Mouse (Mus musculus) frontal cortex, postnatal 36 days (tissue): ENCODE data around the gene Elmo1.
A peak's percentile ranks its signal among the peaks of the same experiment; 100 is the strongest.

ENCODE experiments used
- DNase-seq, 2 experiments: peaks; one replicate each; pipeline ENCODE4 v3.0.0; 2022; ENCODE audit warnings: low spot score in 2 of 2

Elmo1 gene

DNA sequence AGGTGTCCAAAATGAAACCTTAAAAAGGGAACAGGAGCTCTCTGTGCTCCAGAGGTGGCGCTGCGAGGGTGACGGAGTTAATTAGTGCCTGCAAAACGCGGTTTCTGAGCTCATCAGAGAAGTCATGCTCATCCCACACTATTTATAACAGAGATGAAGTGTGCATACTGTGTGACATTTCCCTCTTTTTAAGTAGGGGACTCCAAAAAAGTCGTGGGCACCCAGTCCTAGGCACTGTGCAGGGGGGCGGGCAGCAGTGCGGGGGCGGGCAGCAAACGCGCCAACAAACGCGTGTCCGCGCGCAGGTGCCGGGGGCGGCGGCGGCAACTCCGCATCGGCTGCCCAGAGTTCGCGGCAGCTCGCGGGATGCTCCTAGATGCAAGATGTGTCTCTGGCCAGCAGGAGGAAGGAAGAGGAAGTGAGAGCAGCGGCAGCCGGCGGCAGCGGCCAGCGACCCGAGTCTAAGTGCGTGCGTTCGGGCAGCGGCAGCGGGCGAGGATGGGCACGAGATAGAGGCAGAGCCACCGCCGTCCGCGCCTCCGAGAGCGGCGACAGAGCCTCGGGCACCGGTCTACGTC, at the start of gene Elmo1:
TSS of gene Elmo1 (plus strand) at position 464 of the 578 bp plus-strand sequence.
- peak; percentile 50 to 58 for DNase-seq

DNA sequence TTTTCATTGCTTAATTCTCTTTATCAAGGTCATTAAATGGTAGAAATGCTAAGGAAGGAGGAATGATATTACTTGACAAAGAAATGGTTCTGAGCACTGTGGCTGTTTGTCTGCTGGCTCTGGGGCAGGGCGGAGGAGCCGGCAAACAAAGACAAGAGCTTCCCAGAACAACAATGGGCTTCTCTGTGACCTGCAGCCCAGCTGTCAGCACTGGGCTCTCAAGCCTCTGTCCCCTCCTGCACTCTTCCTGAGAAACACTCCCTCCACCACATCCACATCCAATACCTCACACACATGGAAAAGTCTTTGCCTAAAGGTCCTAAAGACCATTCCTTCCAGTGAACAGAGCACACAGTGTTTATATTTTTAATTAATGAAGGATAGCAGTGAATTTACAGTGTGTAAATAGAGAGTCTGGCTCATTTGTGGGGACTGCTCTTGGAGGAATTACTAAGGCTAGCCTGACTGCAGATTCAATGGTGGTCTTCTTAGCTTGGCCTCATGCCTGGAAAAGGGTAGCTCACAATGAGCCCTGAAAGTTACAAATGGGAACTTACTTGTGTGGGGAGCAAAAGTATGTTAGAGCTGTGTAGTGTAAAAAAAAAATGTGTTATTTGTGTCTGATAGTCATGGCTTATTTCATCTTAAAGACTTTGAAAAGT, 49.1 kb upstream of the Elmo1 start:
- no peak for DNase-seq

DNA sequence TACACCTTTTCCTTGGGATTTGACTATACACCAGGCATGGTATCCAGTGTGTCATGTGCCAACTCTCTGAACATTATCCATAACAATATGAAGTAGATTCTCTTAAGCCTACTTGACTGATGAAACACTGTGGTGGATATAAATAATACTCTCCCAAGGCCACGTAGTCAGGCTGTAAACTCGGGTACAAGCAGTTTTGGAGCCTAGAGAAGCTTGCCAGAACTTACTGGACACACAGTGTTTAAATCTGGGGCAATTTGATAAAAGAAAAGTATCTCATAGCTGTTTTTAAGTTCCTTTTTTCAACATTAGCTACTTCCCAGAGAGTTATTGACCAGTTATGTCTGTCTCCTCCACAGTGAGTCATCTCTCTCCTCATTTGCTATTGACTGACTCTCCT, 47.5 kb upstream of the Elmo1 start:
- no peak for DNase-seq

DNA sequence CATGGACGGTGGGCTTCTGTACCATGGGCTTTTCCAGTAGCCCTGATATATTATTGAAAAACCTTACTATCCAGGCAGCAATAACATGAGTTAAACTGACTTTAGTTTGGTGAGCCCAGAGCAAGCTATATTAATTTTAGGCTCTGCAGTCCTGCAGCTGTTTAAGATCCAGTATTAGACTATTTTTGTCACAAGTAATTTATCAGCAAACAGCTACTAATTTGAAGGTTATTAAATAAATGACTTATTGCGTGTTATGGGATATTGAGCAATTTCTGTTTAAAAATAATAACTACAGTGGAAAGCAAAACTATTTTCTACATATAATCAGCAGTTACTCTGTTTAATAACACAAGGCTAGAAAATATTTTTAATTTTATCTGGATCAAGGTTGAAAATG, 45.0 kb upstream of the Elmo1 start:
- no peak for DNase-seq

DNA sequence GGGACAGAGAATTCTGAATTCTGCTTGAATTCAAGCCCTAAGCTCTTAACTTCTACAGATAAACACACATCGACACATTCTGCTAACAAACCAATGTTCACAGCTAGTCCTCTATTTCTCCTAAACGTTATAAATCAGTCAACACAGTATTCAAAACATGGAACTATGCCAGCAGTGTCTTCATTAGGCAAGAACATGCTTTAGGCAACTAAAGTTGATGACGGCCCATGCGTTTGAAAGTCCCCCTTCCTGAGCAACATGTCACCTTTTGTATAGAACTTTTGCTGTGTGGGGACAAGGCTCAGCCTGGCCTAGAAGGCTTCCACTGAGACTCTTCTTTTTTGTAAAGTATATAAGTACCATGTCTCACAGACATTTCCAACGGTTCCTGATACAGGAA, 44.6 kb upstream of the Elmo1 start:
- no peak for DNase-seq

DNA sequence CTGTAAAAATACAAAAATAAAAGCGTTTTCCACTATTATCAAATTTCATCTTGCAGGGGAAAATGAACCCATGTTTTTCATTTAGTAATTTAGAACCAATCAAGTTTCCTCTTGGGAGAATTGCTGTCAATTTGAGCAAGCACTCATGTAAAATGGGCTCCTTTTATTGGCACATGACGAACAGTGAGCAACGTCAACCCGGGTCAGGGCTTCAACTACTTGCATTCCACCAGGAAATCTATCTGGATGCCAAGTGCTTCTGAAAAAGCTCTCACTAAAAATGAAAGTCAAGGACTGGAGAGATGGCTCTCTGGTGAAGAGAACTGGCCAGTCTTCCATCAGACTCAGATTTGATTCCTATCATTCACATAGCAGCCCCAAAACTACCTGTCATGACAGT, 44.0 kb upstream of the Elmo1 start:
- DNase-seq: no peak

DNA sequence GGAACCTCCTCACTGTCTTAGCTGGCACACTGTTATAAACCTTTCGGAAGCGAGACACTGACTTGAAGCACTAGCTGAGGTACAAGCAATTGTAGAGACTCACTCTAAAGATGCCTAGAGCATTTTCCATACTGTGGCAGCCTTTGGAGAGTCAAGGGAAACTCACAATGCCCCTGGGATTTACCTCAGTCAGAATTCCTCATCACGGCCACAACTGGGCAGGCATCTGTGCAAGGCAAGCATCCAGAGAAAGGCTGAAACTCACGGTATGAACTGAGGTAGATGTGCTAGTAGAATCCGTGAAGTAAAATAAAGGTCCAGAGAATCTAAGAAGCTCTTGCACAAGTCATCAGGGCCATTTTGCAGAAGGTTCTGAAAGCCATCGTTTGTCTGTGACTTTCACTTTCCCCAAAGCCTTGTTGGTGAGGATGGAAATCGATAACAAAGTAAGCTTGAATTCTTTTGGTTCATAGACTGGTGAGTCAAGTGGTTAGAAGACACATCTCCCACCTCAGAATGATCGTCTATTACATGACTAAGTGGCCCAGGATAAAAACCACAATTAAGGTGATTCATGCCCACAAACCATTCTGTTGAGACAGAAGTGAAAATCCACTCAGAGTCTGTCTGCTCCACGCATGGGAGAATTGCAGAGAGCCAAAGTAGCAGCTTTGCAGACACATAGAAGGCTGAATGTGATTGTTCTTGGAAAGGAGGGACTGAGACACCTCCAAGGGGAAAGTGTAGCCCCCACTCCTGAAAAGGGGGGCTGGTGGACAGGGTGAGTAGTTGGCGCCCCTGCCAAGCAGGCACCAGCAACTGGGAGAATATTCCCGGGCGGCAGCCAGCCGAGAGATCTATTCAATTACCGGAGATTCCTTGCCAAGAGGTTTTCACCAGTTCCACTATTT, 42.2 kb upstream of the Elmo1 start:
- DNase-seq: no peak

DNA sequence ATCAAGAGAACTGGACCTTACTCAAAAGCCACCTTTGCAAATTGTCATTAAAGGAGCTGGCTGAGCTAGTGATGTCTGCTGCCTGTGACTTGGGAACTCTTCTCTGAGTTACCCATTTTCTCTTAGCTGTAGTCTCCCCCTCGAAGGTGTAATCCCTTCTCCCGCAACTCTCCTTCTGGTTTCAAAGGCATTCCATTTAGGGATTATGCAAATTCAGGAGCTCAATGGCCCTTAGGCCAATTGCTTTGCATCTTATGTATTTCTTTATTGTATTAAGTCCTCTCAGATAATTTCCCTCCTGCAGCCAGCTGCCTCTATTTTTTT, 41.6 kb upstream of the Elmo1 start:
- DNase-seq: no peak

DNA sequence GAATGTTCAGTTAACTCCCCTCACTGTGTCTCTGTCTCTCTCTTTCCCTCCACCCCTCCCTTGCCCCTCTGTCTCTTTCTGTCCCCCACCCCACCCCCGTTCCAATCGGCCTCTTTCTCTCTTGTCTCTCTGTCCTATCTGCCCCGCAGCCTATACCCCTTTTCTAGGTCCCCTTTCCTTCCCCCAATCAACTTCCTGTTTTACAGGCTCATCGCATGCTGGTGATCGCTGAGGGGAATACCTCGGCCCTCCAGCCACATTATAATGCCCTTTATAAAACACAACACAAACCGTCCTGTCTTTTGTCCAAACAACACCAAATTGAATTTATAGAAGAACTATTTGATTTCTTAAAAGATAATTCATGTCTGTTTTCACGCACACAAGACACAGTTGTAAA, 40.7 kb upstream of the Elmo1 start:
- no peak for DNase-seq

DNA sequence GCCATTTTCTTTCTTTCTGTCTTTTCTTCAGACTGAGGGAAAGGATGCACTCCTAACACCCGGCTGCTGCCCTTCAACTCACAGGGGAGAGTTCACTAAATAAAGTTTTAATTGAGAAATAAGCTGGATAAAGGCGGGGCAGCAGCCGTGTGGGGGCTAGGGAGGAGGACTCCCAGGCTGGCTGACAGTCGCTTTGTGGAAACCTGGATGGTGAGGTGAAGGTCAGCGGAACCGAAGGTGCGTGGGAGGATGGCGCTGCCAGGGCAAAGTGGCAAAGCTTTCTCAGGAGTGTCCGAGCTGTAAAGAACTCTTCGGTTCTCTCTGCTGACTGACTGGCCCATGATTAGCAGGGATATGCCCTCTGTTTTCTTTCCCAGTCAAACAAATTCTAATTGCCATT, 40.2 kb upstream of the Elmo1 start:
- DNase-seq: no peak

DNA sequence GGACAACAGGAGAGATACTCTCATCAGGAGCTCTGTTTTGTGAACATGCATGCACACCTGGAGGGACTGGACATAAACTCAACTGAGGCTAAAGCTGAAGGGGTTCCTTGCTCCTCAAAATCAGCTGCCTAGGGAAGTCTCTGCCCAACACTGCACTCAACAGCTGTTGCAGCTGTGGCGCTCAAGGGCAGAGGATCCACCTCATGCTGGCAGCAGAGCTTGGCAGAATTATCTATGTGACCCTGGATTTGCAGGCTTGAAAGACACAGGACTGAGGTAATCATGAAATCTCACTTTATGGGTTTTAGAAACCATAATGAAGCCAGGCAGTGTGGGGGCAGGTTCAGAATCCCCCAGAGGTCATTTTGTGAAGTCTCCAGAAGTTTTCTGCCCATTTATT, 32.5 kb upstream of the Elmo1 start:
- no peak for DNase-seq

DNA sequence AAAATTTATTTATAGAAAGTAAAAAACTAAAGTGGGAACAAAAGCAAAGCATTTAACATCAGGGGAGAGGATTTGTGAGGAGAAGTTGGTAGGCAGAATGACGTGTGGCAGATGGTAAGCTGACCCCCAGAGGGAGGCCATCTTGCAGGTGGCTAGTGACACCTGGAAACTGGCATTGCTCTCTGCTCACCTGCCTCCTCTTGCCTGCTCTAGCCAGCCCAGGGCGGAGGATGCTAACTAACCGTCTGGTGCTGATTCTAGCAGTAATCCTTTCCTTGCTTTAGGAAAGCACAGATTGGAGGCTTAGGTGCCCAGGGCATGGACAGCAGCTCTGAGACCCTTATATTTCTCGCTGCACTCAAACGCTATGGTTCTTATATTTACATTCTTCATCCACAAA, 29.4 kb upstream of the Elmo1 start:
- no peak for DNase-seq

DNA sequence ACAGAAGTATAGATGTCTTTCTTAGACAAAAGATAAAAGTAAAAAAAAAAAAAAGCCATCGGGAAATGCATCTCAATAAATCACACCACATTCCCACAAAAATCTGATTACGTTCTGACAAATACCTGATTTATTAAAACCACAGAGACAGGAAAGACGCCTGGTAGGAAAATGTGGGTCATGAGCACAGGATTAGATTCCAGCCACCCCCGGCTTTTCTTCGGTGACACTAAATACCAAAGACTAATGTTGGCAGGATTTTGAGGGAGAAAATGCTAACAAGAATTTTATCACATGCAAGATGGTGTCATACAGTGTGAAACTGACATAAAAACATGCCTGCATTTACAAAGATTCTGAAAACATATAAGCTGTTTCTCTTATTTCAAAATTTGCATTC, 27.1 kb upstream of the Elmo1 start:
- no peak for DNase-seq

DNA sequence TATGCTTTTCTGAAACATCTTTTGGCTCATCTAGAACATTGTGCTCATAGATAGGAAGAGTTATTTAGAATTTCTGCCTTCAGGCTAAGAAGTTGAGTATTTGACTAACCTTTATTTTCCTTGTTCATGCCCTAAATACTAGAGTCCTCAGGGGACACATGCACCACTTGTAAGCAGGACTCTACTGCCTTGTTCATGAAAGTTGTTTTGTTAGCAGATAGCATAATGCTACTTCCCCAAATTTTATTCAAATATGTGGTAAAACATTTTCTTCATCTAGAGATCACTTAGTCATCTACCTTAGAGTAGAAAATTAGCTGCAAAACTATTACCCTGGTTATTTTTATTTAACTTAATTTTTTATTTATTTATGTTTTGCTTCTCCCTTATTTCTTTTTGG, 18.4 kb upstream of the Elmo1 start:
- DNase-seq: no peak

DNA sequence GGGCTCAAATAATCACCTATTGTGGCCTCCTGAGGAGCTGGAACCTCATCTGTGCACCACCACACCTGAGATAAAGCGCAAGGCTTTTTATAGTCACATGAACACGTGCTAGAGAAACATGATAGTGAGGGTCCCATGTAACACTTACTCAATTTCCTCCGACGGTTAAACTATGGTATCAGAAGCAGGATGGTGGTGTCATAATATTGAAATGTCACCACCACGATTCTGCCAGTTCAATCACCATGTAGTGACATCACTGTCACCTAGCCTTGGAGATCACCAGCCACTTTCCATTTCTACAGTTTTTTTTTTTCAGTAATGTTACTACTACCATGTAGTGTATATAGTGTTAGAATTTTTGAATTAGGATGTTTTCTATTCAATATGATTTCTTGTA, 17.4 kb upstream of the Elmo1 start:
- DNase-seq: no peak

DNA sequence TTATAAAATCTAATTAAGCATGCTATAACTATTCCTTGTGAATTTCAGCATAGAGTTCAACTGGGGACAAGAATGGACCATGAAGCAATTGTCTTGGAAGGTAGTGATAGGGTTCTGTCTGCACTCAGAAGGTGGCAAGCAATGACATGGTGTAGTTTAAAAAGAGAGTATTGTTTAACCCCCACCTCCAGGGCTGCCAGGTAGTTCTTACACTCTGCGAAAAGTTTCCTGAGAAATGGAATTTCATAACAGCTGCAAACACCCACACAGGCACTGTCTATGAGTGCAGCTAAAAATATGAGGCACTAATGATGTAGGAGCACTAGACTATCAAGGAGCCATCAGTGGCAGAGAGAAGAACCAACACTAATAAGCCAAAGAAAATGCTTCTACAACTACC, 13.9 kb upstream of the Elmo1 start:
- DNase-seq: no peak

DNA sequence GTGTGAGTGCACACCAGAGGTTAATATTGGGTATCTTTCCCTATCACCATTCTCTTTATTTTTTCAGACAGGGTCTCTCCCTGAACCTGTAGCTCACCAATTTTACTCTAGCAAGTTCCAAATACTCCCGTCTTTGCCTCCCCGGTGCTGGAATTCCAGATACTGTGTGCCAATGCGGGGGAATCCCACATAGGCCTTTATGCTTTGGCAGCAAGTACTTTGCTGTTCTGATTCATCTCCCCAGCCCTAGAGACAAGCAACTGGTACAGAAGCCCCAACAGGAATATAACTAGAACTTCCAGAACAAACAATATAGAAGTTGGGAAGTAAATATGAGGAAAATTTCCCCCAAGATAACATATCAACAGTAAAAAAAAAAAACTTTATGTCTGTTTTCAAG, 13.2 kb upstream of the Elmo1 start:
- no peak for DNase-seq

DNA sequence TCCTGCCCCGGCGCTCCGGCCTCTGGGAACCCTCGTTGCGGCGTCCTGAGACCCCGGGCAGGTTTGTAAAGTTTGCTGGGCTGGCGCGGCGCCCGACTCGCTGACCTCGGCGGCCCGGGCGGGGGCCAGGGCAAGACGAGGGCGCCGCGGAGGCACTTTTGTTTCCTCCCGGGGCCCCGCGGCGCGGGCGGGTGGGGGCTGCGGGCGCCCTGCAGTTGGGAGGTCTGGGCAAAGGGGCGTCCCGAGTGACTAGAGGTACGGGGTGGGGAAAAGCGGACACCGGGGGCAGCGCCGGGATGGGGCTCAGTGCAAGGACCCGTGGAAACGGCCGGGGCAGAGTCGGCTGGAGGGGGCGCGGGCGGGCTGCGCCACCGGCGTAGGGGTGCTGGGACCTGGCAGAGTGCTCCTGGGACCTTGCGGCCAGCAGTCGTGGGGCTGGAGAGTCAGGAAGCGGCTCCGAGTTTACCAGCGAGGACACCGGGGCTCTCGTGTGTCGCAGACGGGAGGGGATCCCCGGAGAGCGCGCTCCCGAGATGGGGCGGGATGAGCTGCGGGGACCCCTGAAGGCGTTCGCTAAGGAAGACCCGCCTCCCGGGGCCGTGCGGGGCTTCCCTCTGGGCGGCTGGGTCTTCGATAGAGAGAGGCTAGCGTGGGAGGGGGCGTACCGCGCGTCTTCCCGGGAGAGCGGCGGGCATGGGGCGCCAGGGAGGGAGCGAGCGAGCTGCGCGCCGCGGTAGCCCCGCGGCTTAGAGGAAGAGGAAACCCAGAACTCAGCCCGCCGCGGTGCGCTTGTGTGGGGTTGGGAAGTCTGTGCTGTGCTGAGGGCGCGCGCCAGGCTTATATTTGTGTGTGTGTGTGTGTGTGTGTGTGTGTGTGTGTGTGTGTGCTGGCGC, 561 bp downstream of the Elmo1 start:
- peak in 1 of 2 experiments; percentile 36 for DNase-seq

DNA sequence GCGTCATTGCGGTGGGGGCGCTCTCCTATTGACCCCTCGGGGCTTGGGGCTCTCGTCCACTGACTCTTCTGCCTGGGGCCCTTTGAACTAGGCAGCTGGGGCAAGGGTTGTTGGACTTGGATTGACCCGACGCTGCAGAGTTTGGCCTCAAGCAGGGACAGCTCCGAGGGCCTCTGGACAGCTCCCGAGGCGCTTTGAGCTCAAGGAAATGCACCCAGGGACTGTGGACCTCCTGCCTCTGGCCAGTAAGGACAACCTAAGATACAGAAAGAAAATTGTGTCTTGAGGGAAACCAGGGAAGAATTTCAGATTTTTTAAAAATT, 1.2 kb downstream of the Elmo1 start:
- DNase-seq: no peak

DNA sequence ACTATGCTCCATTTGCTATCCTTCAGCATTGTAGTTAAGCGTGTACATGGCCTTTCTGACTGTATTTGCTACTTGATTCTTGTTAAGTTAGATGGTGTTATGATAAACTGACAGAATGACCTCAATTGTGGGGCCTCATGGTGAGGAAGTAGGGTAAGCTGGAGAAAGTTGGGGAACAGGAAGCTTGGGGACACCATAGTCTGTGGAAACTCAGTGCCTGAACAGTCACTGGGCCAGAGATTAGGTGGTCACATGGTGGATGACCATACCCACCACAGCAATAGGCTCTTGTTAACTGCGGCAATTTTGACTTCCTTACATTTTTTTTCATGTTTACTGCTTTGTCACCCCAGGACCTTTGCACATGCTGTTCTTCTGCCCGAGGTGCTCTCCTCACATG, 1.9 kb downstream of the Elmo1 start:
- DNase-seq: no peak

DNA sequence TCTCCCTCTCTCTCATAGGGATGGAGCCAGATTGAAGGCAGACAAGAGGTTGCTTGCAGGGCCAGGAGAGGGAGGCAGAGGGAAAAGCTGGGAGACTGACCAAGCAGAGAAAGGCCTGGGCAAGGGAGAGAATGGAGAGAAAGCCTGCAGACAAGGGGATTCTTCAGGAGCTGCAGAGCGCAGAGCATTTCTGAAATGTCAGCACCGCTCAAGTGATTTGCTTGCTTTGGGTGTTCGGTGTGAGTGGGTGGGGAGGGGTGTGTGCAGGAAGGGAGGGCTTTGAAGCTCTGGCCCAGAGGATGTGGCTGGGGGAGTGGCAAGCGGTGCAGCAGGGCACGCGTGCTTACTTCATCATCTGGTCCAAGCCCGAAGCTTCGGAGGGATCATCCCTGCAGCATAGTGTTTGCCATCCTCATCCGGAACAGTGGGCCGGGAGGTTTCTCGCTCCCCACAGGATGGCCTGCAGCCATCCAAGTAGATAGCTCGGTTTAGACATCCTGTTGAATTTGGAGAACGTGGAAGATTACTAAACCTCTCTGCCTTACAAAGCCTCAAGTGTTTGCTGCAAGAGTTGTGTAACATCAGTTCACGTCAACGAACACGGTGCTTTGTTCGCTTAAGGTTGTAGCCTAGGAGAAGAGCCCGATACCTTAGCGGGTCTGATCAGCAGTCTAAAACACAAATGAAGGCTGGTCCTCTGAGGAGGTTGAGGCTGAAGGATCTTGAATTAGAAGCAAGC, 3.1 kb downstream of the Elmo1 start:
- DNase-seq: no peak
